ENCODE assay signal across 8 mouse cellular contexts in genomic region chr15:83509950-83510804, GRCm38 (mm10). TPM values are rescaled to one million over a fixed set of nuclear protein-coding genes. Genes with fewer than 3 reads are reported as not detected.
A peak's percentile ranks its signal among the peaks of the same experiment; 100 is the strongest.
DNase-seq lines count a peak whose midpoint lies in the region; ATAC-seq and TF ChIP-seq lines count a peak whose summit lies in the region.

No protein-coding gene starts in this region.

- WGBS in kidney, adult 2 months = 29% methylated on average over 17 of the region's 17 CpGs
- WGBS in hindbrain, postnatal 0 days = 25% methylated on average over 17 of the region's 17 CpGs
- 27% methylated on average over 17 of the region's 17 CpGs for WGBS in midbrain, embryonic 16.5 days

- no peaks in the 10 kb centered on the region for H3K9me3 ChIP-seq in hindbrain, postnatal 0 days (ENCODE audit: low read length)
- H3K9me3 ChIP-seq in midbrain, embryonic 16.5 days (replicated peaks; ENCODE audit: control insufficient read depth, low read length, poor library complexity, severe bottlenecking) = no peaks in the 10 kb centered on the region

- no peak for TF ChIP-seq POLR2A in kidney, adult 2 months (IDR thresholded peaks at IDR 0.05; ENCODE audit: low read depth, low read length)
- TF ChIP-seq POLR2A in bone marrow macrophage, adult 2 months (IDR thresholded peaks at IDR 0.05; ENCODE audit: borderline replicate concordance, low read depth, low read length) = no peak

- no peak for DNase-seq in kidney, adult 2 months
- no peak for DNase-seq in kidney, postnatal 36 days
- DNase-seq in hindbrain, postnatal 0 days (ENCODE audit: low spot score) = peak; percentile 48
- no peak for DNase-seq in right cerebral cortex, adult 2 months (ENCODE audit: low spot score in 2 of 2)
- no peak for DNase-seq in gastrocnemius, postnatal 25 days

- H3K36me3 ChIP-seq in kidney, adult 2 months (ENCODE audit: control insufficient read depth, insufficient read depth, low read length) = no peaks in the 10 kb centered on the region
- no peaks in the 10 kb centered on the region for H3K36me3 ChIP-seq in hindbrain, postnatal 0 days (ENCODE audit: insufficient read depth, low read length)
- peaks cover 4% of the 10 kb centered on the region; the same call in 1 of the 2 replicates for H3K36me3 ChIP-seq in midbrain, embryonic 16.5 days (ENCODE audit: control insufficient read depth, insufficient read depth, low read length)

- H3K27ac ChIP-seq in kidney, adult 2 months (ENCODE audit: insufficient read depth, low read depth, low read length) = no peak overlapping the region
- H3K27ac ChIP-seq in bone marrow macrophage, adult 2 months (ENCODE audit: insufficient read depth, low read depth, low read length) = 0 out of 2 replicates have a peak overlapping the region, but pooled peaks have one; percentile 26
- H3K27ac ChIP-seq in hindbrain, postnatal 0 days = peak overlapping the region; percentile 91
- H3K27ac ChIP-seq in midbrain, embryonic 16.5 days (ENCODE audit: low read length) = peak overlapping the region; percentile 93

- no peaks in the 10 kb centered on the region for H3K27me3 ChIP-seq in kidney, adult 2 months (replicated peaks; ENCODE audit: control insufficient read depth, insufficient read depth, low read length)
- H3K27me3 ChIP-seq in hindbrain, postnatal 0 days (ENCODE audit: insufficient read depth, low read length) = no peaks in the 10 kb centered on the region
- H3K27me3 ChIP-seq in midbrain, embryonic 16.5 days (ENCODE audit: control insufficient read depth, insufficient read depth, low read depth, low read length) = no peaks in the 10 kb centered on the region

- ATAC-seq in hindbrain, postnatal 0 days = peak; percentile 88
- ATAC-seq in midbrain, embryonic 16.5 days = peak; percentile 86
- no peak for ATAC-seq in activated CD4-positive, CD25-positive, alpha-beta regulatory T cell, adult 4 months

- H3K9ac ChIP-seq in hindbrain, postnatal 0 days (replicated peaks; ENCODE audit: low read length) = peak overlapping the region; percentile 74
- peak overlapping the region; percentile 87 for H3K9ac ChIP-seq in midbrain, embryonic 16.5 days (ENCODE audit: low read depth, low read length)

- no peaks in the 10 kb centered on the region for H3K4me1 ChIP-seq in kidney, adult 2 months (ENCODE audit: control insufficient read depth, insufficient read depth, low read length)
- peaks cover 4% of the 10 kb centered on the region; the same call in 1 of the 2 replicates for H3K4me1 ChIP-seq in bone marrow macrophage, adult 2 months (ENCODE audit: control insufficient read depth, insufficient read depth, low read length)
- peaks cover 7% of the 10 kb centered on the region; the same call in 1 of the 2 replicates for H3K4me1 ChIP-seq in hindbrain, postnatal 0 days (ENCODE audit: insufficient read depth, low read length)
- H3K4me1 ChIP-seq in midbrain, embryonic 16.5 days (ENCODE audit: control insufficient read depth, insufficient read depth, low read length) = peaks cover 29% of the 10 kb centered on the region

- H3K4me3 ChIP-seq in kidney, adult 2 months (ENCODE audit: insufficient read depth, low read depth, low read length) = peak overlapping the region; percentile 76
- peak overlapping the region; percentile 70 for H3K4me3 ChIP-seq in bone marrow macrophage, adult 2 months (ENCODE audit: insufficient read depth, low read length)
- peak overlapping the region; percentile 67 for H3K4me3 ChIP-seq in hindbrain, postnatal 0 days (ENCODE audit: low read length)
- H3K4me3 ChIP-seq in midbrain, embryonic 16.5 days (ENCODE audit: low read depth, low read length) = peak overlapping the region; percentile 71

- TF ChIP-seq CTCF in kidney, adult 2 months (conservative IDR thresholded peaks at IDR 0.05; ENCODE audit: insufficient read depth, insufficient read length, low read depth, low read length) = no peak
- 0 out of 2 replicates have a peak, but pooled peaks have one; percentile 14 for TF ChIP-seq CTCF in bone marrow macrophage, adult 2 months (IDR thresholded peaks at IDR 0.05; ENCODE audit: low read depth, low read length)
- TF ChIP-seq CTCF in hindbrain, postnatal 0 days (IDR thresholded peaks at IDR 0.05; ENCODE audit: low read depth) = peak; percentile 39

- H3K4me2 ChIP-seq in hindbrain, postnatal 0 days (ENCODE audit: low read depth, low read length) = peak overlapping the region; percentile 72
- peak overlapping the region; percentile 56 for H3K4me2 ChIP-seq in midbrain, embryonic 16.5 days (ENCODE audit: low read length)

RNA-seq across cellular contexts. Expression of gene Ttll1, which starts 0.5 kb away (rescaled TPM):
- polyA plus RNA-seq in kidney, adult 2 months (2012; rRNA removed) = 10.3 and 11.1 TPM in 2 replicates
- 7.2 and 9.1 TPM in 2 replicates for polyA plus RNA-seq in bone marrow macrophage, adult 2 months (2012; ENCODE audit: insufficient read depth, insufficient read length, missing spikeins)
- total RNA-seq in hindbrain, postnatal 0 days (2014; rRNA removed) = 36.2 and 39.2 TPM in 2 replicates
- 91.9 and 104 TPM in 2 replicates for polyA plus RNA-seq in hindbrain, postnatal 0 days (2015; fragmentation: Nextera tagmentation; extraction: Ambion mirVana)
- 130 TPM in 2 replicates for polyA plus RNA-seq in midbrain, embryonic 16.5 days (2015; fragmentation: Nextera tagmentation; extraction: Ambion mirVana)
- 1 to 10 TPM; 8.4 to 9.8 TPM for polyA plus RNA-seq in activated CD4-positive, CD25-positive, alpha-beta regulatory T cell, adult 4 months (2017; shearing (Covaris generic))
- 1 to 10 TPM; 2.2 to 6.3 TPM for total RNA-seq in gastrocnemius, postnatal 25 days (2021)

RNA-seq across cellular contexts. Expression of gene Bik, which starts 16.5 kb away (rescaled TPM):
- 18.9 and 20.8 TPM in 2 replicates for polyA plus RNA-seq in kidney, adult 2 months (2012; rRNA removed)
- 1.2 TPM in 1 of 2 replicates, not detected in the other for polyA plus RNA-seq in bone marrow macrophage, adult 2 months (2012; ENCODE audit: insufficient read depth, insufficient read length, missing spikeins)
- total RNA-seq in hindbrain, postnatal 0 days (2014; rRNA removed) = 0.16 and 0.97 TPM in 2 replicates
- polyA plus RNA-seq in hindbrain, postnatal 0 days (2015; fragmentation: Nextera tagmentation; extraction: Ambion mirVana) = 0.68 and 1.3 TPM in 2 replicates
- polyA plus RNA-seq in midbrain, embryonic 16.5 days (2015; fragmentation: Nextera tagmentation; extraction: Ambion mirVana) = 0.26 and 0.55 TPM in 2 replicates
- polyA plus RNA-seq in activated CD4-positive, CD25-positive, alpha-beta regulatory T cell, adult 4 months (2017; shearing (Covaris generic)) = 1 to 10 TPM; 1.1 to 2.5 TPM
- total RNA-seq in gastrocnemius, postnatal 25 days (2021) = 1 to 10 TPM in 1 of 2 experiments, under 1 TPM in 1; 0.59 to 1.3 TPM

RNA-seq across cellular contexts. Expression of gene Pacsin2, which starts 45.8 kb away (rescaled TPM):
- 116 and 126 TPM in 2 replicates for polyA plus RNA-seq in kidney, adult 2 months (2012; rRNA removed)
- polyA plus RNA-seq in bone marrow macrophage, adult 2 months (2012; ENCODE audit: insufficient read depth, insufficient read length, missing spikeins) = 61.4 and 63.7 TPM in 2 replicates
- total RNA-seq in hindbrain, postnatal 0 days (2014; rRNA removed) = 18.7 and 19.5 TPM in 2 replicates
- 19.3 and 20.0 TPM in 2 replicates for polyA plus RNA-seq in hindbrain, postnatal 0 days (2015; fragmentation: Nextera tagmentation; extraction: Ambion mirVana)
- 23.4 and 23.5 TPM in 2 replicates for polyA plus RNA-seq in midbrain, embryonic 16.5 days (2015; fragmentation: Nextera tagmentation; extraction: Ambion mirVana)
- polyA plus RNA-seq in activated CD4-positive, CD25-positive, alpha-beta regulatory T cell, adult 4 months (2017; shearing (Covaris generic)) = 10 to 100 TPM; 21.2 to 24.9 TPM
- 10 to 100 TPM; 51.6 to 53.8 TPM for total RNA-seq in gastrocnemius, postnatal 25 days (2021)

RNA-seq across cellular contexts. Expression of gene Tspo, which starts 53.2 kb away (rescaled TPM):
- polyA plus RNA-seq in kidney, adult 2 months (2012; rRNA removed) = 402 and 410 TPM in 2 replicates
- polyA plus RNA-seq in bone marrow macrophage, adult 2 months (2012; ENCODE audit: insufficient read depth, insufficient read length, missing spikeins) = 203 and 204 TPM in 2 replicates
- total RNA-seq in hindbrain, postnatal 0 days (2014; rRNA removed) = 5.0 and 9.6 TPM in 2 replicates
- polyA plus RNA-seq in hindbrain, postnatal 0 days (2015; fragmentation: Nextera tagmentation; extraction: Ambion mirVana) = 17.1 and 17.3 TPM in 2 replicates
- 5.8 and 6.1 TPM in 2 replicates for polyA plus RNA-seq in midbrain, embryonic 16.5 days (2015; fragmentation: Nextera tagmentation; extraction: Ambion mirVana)
- polyA plus RNA-seq in activated CD4-positive, CD25-positive, alpha-beta regulatory T cell, adult 4 months (2017; shearing (Covaris generic)) = 100 to 1,000 TPM; 372 to 374 TPM
- total RNA-seq in gastrocnemius, postnatal 25 days (2021) = 10 to 100 TPM; 21.2 to 34.5 TPM

RNA-seq across cellular contexts. Expression of gene Mcat, which starts 53.4 kb away (rescaled TPM):
- 31.8 and 34.3 TPM in 2 replicates for polyA plus RNA-seq in kidney, adult 2 months (2012; rRNA removed)
- polyA plus RNA-seq in bone marrow macrophage, adult 2 months (2012; ENCODE audit: insufficient read depth, insufficient read length, missing spikeins) = 7.3 and 8.6 TPM in 2 replicates
- 50.1 and 54.2 TPM in 2 replicates for total RNA-seq in hindbrain, postnatal 0 days (2014; rRNA removed)
- 35.2 and 36.9 TPM in 2 replicates for polyA plus RNA-seq in hindbrain, postnatal 0 days (2015; fragmentation: Nextera tagmentation; extraction: Ambion mirVana)
- polyA plus RNA-seq in midbrain, embryonic 16.5 days (2015; fragmentation: Nextera tagmentation; extraction: Ambion mirVana) = 25.9 and 30.3 TPM in 2 replicates
- 1 to 10 TPM; 3.3 to 3.4 TPM for polyA plus RNA-seq in activated CD4-positive, CD25-positive, alpha-beta regulatory T cell, adult 4 months (2017; shearing (Covaris generic))
- total RNA-seq in gastrocnemius, postnatal 25 days (2021) = 10 to 100 TPM; 18.6 to 21.4 TPM
